Mouse (Mus musculus) left cerebral cortex, postnatal 14 days (tissue): ENCODE results near the gene Mthfd2l. TPM values are rescaled to one million over a fixed set of nuclear protein-coding genes. Genes with fewer than 3 reads are reported as not detected.

Experiments used
- DNase-seq, 2 experiments: peaks; one replicate each; pipeline ENCODE4 v3.0.0; 2021 to 2022; ENCODE audit warnings: low spot score in 2 of 2, mixed read lengths in 1 of 2
- intact Hi-C: fragments of 180-260 bp; cut with DNase I; formaldehyde crosslinking; loops from one replicate; pipeline ENCODE4 v1.15.1; 2025
- total RNA-seq, 2 experiments: library from RNA; stranded (reverse); gene quantifications; 2 replicates each; pipeline ENCODE4 v1.2.3; 2021

Mthfd2l gene
- total RNA-seq, 2 experiments from 2014 or later = 10.7 to 15.7 TPM

DNA sequence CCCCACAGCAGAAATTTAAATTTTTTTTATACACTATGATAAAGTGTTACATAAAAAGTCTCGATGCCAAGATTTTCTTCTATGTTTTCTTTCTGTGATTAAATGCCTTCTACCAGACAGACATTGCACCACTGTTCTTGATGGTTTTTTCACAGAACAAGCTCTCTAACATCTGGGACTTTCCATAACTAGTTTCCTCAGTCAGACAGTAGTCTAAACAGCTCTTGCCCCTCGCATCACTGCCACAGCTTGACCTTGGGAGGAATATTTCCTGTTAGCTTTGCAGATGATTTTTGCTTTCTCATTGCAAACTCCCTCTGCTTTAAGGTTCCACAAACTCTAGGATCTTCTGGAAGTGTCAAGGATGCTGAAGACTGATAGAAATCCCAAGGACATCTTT, 371 bp upstream of the Mthfd2l start:
- DNase-seq = no peak
- intact Hi-C loops = no loop called here

DNA sequence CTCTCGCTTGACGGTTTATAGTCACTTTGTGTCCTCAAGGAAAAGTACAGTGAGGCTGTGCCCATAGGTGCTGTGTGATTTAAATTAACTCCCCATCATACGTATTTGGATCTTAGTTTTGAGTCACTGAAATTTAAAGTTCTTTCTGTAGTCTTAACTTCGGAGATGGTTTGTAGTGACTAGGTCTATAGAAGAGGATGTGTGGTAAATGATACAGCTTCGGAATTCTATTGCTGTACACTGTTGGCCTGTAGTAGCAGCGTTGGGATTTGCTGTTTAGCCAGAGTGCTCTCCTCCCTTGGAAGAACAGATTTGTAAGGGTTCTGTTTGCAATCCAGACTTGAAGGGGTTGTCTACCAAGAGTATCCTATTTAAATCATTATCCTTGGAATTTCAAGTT, 994 bp downstream of the Mthfd2l start:
- no peak for DNase-seq
- intact Hi-C loops = no loop called here

DNA sequence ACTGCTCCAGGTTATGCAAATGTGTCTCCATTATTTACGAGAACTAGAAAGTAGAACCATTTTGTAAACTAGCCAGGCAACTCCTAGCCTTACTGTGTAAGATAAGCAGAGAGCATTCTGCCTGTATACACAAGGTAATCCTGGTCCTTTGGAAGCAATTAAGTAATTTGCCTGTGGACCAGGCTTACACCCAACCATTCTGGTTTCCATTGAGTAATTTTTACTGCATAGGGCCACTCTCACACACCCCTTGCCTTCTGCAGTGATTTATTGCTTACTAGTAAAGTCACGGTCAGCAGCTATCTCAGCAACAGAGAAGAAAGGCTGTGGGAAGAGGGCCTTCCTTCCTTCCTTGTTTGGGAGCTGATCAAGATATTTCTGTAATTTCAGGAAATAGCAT, 5.8 kb downstream of the Mthfd2l start:
- no peak for DNase-seq
- intact Hi-C loops = no loop called here

DNA sequence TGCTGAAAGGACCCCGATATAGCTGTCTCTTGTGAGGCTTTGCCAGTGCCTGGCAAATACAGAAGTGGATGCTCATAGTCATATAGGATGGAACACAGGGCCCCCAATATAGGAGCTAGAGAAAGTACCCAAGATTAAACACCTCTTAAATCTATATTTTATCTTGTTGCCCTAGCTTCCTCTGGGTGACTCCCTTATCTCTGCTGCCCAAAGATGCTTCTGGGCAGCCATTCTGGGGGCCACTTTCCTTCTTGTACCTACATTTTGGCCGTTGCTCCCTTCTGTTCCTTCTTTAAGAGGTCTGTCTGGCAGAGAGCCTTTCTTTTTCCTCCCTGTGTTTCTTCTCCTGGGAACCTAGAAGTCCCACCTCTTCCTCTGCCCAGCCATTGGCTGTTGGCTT, 14.5 kb downstream of the Mthfd2l start:
- intact Hi-C loops = no loop called here
- DNase-seq = no peak

DNA sequence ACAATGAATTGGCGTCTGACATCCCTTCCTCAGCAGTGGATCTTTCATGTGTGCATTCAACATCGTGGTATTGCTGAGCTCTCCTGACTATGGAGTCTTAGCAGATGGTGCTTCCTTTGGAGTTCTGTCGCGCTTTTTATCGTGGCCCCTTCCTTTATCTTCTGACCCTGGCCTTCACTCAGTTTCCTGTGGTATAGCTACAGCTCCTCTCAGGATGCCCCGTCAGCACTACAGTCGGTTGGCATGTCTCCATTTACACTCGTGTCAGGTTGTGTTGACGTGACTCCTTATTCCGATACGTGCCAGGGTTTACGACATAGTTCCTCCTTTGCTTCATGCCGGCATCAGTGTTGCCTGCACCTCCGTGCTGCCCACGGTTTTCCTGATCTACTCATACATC, 18.6 kb downstream of the Mthfd2l start:
- intact Hi-C loops = no loop called here
- no peak for DNase-seq

DNA sequence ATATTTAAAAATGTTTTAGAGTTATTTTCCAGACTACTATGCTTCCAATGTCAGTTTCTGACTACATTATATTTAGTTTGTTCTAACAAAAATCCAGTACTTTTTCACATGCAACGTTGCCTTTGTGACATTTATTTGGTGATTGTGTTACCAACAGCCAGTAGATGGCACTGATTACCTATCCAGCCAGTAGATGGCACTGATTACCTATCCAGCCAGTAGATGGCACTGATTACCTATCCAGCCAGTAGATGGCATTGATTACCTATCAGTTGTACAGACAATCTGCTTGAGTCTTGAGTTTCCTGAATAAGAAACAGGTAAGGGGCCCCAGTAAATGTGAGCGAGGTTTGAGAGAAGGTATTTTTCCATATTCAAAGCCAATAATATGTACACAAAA, 20.6 kb downstream of the Mthfd2l start:
- intact Hi-C loops = loop anchor here (2.0 kb wide), 1 partner anchor 357 kb away; no protein-coding TSS in a partner anchor
- peak; percentile 78 to 85 for DNase-seq

DNA sequence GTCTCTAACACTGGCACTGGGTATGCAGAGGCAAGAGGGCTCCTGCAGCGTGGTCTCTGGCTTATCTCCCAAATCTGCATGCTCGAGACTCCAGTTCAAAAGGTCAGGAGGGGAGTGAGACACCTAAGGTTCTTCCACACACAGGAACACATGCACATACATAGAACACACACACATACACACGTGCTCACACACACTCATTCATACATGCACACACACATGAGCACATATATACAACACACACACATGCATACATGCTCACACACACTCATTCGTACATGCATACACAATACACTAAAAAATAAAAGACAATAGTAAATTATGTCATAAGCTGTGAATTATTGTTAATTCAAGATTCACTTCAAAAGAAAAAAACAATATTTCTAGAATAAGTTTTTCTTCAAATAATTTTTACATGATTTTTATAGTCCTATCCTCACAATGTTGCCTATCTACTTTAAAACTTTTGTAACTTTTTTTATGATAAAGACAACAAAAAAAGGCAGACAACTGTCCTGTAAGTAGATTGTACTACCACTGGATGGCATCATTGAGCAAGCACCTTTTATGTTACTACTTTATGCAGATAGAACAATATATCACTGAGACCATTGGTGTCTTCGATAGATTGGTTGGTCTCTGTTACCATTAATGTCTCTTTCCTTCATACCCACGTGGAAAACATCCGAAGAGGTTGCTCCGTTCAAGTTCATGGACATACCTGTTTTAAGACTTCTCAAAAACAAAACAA, 22.0 kb downstream of the Mthfd2l start:
- intact Hi-C loops = no loop called here

DNA sequence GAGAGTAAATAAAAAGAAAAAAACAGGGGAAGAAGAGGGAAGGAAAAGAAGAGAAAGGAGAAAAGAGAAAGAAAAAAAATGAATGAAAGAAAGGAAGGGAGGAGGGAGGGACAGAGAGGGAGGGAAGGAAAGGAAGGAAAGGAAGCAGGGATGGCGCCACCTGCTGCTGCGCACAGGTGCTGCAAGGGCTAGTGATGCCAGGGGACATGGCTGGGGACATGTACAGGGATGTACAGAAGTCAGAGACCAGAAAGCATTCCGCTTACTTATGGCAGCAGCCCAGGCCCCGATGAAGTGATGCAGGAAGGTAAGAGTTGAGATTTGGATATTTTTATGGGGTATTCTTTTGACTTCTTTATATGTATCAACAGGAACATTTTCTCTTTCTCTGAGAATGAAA, 33.4 kb downstream of the Mthfd2l start:
- intact Hi-C loops = no loop called here

More for the DNA sequence above, 22.0 kb downstream of the Mthfd2l start:
- no peak for DNase-seq

DNA sequence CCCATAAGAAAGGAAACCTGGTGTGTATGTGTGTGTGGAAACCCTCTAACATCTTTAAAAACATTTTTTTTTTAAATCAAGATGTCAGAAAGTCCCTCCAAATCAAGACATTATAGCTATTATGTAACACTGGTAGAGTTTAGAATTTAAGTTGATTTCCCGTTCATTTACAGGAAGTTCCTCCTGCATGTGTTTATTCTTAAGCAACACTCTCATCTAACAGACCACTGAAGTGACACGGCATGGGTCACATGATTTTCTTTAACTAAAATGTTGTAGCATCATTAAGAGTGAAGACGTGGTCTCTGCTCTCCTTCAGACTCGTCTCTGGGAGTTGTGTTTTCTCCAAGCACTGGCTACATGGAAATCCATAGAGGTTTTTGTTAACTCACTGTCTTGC, 33.8 kb downstream of the Mthfd2l start:
- DNase-seq = no peak
- intact Hi-C loops = no loop called here

More for the DNA sequence above, 33.4 kb downstream of the Mthfd2l start:
- DNase-seq = no peak

DNA sequence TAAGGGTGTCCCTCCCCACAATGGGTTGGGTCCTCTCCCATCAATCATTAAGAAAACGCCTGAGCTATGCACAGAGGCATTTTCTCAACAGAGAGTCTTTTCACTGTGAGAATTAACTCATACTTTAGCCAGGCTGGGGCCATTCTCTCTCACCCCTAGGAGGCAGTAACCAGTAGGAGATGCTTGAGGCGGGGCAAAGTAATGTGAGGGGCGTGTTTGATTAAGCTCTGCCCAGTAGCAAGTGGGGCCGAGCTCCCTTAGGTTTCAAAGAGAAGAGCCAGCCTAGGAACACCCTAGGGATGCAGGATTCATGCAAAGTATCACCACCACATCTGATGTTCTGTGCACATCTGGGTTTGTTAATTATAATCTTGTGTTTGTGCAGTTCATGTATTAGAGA, 34.5 kb downstream of the Mthfd2l start:
- intact Hi-C loops = no loop called here
- no peak for DNase-seq

DNA sequence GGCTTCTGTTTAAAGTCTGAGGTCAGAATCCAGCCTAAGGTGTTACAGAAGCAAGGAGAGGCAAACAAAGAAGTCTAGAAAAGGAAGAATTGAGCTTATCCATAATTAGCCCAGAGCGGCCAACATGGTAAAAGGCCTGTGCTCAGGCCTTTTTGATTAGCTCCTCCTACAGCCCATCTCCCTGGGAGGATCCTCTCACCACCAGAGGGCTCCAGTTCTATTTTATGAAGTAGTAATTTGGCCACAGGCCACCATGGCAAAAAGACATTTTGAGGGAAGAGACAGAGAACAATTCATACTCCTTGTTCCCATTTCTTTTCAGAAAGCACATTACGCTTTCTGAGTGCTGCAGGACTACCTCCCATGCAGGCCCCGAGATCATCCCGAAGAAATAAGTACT, 46.3 kb downstream of the Mthfd2l start:
- peak; percentile 72 to 73 for DNase-seq
- intact Hi-C loops = loop anchor here (5.0 to 10.0 kb wide), 2 partner anchors 218 to 330 kb away; no protein-coding TSS in a partner anchor

DNA sequence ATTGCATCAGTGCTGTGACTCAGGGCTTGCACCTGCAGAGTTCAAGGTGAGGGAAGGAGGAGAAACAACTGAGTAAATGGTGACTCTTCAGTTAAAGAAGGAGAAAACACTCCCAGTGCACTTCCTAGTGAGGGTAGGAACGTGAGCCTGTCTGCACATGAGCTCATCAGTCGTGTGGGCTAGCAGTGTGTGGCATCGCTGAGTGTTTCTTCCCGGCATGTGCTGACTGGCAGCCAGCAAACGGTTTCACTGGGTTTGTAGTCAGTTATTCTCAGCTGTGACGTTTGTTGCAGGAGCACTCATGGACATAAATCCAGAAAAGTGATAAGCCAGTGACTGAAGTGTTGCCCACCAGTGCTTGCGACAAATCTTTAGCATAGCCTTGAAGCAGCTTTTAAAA, 49.4 kb downstream of the Mthfd2l start:
- DNase-seq = peak; percentile 13 to 17
- intact Hi-C loops = no loop called here

DNA sequence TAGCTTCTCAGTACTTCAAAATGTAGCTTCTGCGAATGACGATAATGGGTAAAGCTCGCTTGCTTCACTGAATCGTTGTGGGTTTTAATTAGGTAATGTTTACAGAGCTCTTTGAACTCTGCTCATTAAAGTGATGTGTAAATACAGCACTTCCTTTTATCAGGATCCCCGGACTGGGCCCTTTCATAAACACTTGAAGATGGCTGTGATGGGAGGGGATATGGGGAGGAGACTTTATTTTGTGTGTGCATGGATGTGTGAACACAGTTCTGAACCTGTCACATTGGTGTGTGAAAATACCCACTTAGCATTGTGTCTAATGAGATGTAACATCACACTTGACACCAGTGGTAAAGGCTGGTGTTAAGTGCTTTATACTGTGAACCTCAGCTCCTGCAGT, 56.7 kb downstream of the Mthfd2l start:
- DNase-seq = no peak
- intact Hi-C loops = no loop called here

DNA sequence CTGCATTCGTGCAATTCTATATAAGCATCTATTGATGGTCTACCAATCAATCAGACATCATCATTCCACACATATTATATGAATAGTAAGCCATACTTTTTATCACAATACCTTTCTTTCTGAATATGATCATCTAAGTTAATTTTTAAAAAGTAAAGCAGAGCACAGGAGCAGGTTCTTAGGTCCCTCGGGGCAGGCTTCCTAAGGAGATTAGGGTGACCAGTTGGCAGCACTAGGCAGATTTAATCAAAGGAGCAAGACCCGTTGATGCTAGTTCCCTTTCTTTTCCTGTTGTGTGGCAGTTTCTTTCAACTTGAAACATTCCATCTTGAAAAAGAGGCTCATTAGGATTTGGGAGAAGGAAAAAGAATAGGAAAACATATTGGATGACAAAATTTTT, 57.2 kb downstream of the Mthfd2l start:
- intact Hi-C loops = no loop called here
- no peak for DNase-seq

DNA sequence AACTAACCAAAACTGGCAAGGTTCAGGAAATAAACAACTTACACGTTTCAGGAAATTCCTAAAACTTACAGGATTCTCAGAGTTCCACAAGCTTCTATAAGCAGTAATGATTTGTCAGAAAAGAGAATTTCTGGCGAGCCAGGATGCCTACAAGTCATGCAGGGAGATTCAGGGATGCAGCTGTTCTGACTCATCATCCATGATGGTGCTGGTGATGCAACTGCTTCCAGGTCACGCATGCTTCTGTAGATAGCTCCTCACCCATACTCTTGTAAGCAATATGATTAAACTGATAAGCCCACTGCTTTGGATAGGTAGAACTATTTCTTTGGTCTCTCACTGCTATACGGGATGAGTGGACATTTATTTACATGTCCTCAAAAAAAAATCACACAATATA, 57.7 kb downstream of the Mthfd2l start:
- intact Hi-C loops = no loop called here

DNA sequence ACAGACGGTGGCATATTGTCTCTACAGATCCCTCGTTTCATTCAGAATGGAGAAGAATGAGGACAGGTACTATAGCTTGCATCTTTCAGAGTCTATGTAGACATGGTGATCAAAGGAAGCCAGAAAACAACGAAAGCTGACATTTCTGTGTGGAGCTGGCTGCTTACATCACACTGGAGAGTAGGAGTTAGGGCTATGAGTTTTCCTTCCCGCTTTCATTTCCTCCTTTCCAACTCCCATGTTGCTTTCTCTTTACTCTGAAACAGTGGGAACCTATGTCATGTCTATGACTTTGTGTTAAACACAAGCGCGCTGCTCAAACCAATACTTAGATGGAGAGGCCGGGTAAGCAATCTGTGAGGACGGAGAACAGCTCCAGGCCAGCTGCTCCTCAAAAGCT, 69.0 kb downstream of the Mthfd2l start:
- DNase-seq = no peak

More for the DNA sequence above, 57.7 kb downstream of the Mthfd2l start:
- DNase-seq = no peak

DNA sequence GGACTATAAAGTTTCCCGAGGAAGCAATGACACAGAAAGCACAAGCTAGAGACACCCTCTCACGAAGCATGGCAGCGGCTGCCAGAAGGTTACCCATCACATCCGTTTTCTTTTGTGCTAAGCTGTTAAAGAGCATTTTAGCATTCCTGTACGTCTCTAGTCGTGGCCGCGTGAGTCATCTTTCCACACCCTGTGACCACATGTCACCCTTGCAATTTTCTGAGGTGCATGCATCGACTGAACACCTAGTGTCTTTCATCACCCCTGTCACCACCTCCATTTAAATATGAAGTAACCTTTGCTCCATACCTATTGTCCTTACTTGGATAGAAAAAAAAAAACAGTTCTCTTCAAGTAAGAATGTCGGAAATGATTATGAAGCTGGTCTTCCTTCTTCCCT, 84.3 kb downstream of the Mthfd2l start:
- intact Hi-C loops = no loop called here
- no peak for DNase-seq

More for the DNA sequence above, 69.0 kb downstream of the Mthfd2l start:
- intact Hi-C loops = no loop called here

DNA sequence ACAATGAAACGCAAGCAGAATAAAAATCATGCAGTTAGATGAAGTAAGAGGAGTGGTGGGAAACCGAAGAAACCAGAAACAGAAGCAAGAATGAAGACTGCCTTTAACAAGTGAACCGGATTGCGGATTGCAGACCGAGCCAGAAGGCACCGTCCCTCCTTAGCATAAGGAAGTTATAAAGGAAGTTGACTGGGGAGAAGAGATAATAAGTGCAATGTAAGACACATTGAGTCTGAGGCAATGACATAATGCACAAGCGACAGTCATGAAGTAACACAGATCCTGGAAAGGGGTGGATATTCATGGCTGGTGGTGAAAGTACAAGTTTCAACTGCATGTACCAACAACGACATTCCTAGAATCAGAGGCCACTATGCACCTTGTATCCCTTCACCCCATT, 92.2 kb downstream of the Mthfd2l start:
- intact Hi-C loops = no loop called here
- DNase-seq = no peak

DNA sequence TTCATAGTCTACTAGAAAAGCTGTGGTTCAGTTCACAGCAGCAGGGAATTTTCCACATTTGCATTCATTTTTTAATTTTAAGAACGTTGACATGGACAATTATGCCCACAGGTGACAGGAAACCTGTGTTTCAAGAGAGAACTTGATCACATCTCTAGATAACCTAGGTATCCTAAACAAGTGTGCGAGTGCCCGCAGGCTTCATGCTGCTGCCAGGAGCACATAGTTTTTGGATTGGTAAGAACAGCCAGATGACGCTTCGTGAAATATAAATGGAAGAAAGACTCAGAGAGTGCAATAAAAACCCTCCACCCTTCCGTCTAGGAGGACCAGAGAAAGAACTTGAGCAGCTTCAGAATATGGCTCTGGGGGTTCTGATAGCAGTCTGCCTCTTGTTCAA, 96.2 kb downstream of the Mthfd2l start, which contains the start of gene Epgn:
TSS of gene Epgn (plus strand) at position 301 of the 400 bp plus-strand sequence.
- intact Hi-C loops = no loop called here
- DNase-seq = no peak

DNA sequence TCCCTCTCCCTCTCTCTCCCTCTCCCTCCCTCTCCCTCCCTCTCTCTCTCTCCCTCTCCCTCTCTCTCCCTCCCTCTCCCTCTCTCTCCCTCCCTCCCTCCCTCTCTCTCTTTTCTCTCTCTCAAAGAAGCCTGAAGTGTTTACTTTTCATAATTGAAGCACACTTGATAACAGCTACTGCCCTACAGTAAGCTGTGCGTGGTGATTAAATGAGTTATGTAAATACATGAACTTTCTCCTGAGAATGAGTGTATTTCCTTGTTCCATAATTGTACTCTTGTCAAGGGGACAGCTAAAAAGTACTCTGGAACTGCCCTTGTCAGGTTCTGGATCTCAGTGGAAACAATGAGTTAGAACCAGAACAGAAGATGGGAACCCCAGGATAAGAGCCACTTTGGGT, 96.9 kb downstream of the Mthfd2l start:
- no peak for DNase-seq
- intact Hi-C loops = no loop called here

DNA sequence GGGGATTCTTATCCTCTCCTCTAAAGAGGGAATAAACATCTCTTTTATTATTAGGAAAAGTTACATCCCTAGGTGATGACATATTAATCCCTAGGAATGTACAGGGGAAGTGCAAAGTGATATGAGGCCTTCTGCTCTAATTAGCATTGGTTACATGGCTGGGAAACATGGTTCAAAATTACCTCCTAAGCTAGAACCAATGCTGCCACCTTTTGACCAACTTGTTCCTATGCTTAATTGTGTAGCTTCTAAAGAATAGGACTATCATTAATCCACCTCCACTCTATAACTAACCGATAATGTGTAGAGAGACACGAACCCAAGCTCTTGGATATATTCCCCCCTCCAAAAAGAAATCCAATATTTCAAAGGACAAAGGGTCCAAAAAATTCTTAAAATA, 99.7 kb downstream of the Mthfd2l start:
- intact Hi-C loops = no loop called here

More for the DNA sequence above, 99.7 kb downstream of the Mthfd2l start:
- no peak for DNase-seq
